Mouse (Mus musculus): ENCODE measurements around the gene Try4.
"Not testable (repeated sequence)": the region's sequence is repeated elsewhere in the genome, so short reads cannot be mapped to it uniquely, and the experiment has no call there.

Gene Try4

DNA sequence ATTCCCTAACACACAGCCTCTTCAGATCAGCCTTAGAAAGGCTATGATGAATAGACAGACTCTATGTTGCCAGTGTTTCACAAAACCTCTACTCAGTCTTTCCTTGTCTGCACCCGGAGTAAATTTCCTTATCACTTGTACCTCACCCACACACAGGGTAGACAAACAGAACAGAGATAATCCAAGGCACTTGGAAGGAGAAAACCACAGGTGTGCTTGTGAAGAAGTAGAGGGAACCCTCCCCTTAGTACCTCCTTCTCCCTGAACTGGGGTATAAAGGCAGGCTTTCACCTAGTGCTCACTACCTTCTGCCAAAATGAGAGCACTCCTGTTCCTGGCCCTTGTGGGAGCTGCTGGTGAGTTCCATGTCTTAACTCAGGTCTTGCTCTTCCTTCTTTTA is at the start of gene Try4:
Gene Try4 (plus strand): TSS at position 301 of the 400 bp plus-strand sequence.
- DNase-seq (ENCODE audit: low spot score) = no peak

- DNase-seq (ENCODE audit: low spot score) = not testable (repeated sequence)
Observed at GRCm38 (mm10) chr6:41253314-41253713, 48.8 kb upstream of the Try4 start.

DNA sequence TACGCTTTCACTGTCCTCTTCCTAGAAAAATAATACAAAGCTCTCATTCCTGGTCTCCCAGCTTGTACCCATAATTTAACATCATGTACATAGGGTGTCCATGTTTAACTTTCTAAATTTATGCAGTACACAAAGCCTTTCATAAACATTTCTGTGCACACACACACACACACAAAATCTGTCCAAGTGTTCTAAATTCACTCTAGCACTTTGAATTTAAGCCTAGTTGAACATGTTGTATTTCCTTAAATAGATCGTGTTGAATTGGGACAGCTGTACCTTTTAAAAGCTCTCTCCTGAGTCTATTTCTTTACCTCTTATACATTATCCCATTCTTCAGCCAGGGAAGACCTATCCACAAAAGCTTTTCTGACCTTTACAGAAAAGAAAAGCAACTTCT is 45.6 kb upstream of the Try4 start:
- no peak for DNase-seq (ENCODE audit: low spot score)

GRCm38 (mm10) chr6:41257432-41257831 is 44.6 kb upstream of the Try4 start:
- no peak for DNase-seq (ENCODE audit: low spot score)

GRCm38 (mm10) chr6:41262796-41263195 is 39.3 kb upstream of the Try4 start:
- no peak for DNase-seq (ENCODE audit: low spot score)

DNA sequence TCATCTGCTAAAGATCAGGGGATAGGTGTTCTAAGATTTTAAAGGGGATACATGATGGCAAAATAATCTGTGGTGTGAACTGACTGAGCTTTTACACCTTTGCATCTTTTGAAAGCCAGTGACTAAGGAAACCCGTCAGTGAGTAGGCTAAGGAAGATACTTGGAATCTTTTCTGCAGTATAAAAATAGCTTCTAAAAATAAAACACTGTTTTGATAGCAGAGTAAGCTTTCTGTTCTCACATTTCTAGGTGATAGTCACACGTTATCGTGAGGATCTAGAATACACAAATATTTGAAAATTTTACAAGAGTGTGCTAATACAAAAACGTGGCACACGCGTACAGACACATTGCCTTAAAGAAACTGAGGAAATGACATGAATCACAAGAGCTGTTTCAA is 35.9 kb upstream of the Try4 start:
- no peak for DNase-seq (ENCODE audit: low spot score)

DNA sequence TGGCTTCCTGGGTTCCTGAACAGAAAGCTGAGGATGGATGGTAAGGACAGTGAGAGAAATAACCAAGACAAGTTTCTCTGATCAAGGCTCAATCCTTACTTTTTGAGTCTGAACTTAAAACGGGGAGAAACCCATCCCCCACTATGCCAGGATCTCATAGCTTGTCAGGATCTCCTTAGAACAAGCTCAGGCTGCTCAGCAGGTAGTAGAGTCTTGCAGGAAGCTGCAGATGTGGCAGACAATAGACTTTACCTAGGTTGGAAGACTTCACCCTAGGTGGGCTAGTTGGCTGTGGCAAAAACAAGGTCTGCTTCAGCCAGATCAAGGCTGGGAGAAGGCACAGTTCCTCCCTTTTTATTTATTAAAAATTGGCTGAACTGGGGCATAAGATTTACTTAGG is 3.8 kb upstream of the Try4 start:
- no peak for DNase-seq (ENCODE audit: low spot score)

DNA sequence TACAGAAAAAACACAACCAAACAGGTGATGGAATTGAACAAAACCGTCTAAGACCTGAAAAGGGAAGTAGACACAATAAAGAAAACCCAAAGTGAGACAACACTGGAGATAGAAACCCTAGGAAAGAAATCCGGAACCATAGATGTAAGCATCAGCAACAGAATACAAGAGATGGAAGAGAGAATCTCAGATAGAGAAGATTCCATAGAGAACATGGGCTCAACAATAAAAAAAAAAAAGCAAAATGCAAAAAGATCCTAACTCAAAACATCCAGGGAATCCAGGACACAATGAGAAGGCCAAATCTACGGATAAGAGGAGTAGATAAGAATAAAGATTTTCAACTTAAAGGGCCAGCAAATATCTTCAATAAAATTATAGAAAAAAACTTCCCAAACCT is 14.7 kb downstream of the Try4 start, which contains the start of gene Try5:
Gene Try5 (minus strand): TSS at position 101 of the 400 bp plus-strand sequence.
- not testable (repeated sequence) for DNase-seq (ENCODE audit: low spot score)

DNA sequence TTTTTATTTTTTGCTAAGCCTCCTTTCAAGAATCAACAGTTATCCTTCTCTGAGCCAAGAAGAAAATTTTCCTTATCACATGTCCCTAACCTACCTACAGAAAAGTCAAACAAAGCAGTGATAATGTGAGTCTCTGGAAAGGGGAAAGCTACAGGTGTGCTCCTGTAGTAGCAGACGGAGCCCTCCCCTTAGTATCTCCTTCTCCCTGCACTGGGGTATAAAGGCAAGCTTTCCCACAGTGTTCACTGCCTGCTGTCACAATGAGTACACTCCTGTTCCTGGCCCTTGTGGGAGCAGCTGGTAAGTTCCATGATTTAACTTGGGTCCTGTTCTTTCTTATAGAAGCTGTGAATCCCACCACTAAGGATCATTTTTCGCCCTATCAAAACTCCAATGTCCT is 51.9 kb downstream of the Try4 start, which contains the start of gene Try10:
Gene Try10 (plus strand): TSS at position 174 of the 400 bp plus-strand sequence.
- no peak for DNase-seq (ENCODE audit: low spot score)

All from layer of hippocampus, adult 11-12 months (tissue).